Mouse (Mus musculus) stomach, postnatal 0 days (tissue): ENCODE measurements around the gene Serpina5.

Source experiments
- CTCF ChIP-seq: IDR thresholded peaks from 2 replicates; pipeline ENCODE4 v1.5.1; 2016; ENCODE audit warnings: antibody characterized with exemption, low read depth, mild to moderate bottlenecking, moderate library complexity
- EP300 ChIP-seq: optimal IDR thresholded peaks from 2 replicates; pipeline ENCODE3; 2016; ENCODE audit warnings: antibody characterized with exemption

DNA sequence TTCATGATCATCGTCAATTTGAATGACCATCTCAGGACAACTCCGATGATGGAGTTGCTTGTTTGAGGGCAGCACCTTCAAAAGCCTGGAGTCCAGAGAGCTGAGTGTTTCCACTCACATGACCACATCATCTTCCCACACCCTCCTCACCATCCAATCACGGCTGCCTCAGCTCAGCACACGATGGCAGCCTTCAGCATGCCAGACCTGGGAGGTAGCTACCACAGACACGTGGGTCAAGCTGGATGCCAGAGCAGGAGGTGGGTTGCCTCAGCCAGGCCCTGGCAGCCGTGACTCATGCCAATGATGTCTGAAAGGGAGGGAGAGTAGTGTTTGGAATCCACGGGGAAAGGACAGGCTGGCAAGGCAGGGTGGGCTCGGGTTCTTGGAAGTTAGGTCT lies 45.2 kb upstream of the Serpina5 start:
- no peak for TF ChIP-seq CTCF
- no peak for TF ChIP-seq EP300
